Mouse (Mus musculus) adrenal gland, postnatal 14 days (tissue): ENCODE measurements at regions not wholly inside any gene's neighbourhood (a gene's known extent, or its start where the extent isn't known, plus 50 kb on each side); places are given as distances from the start of the nearest gene placed in this dataset.

ENCODE experiments used
- DNase-seq: peaks from one replicate; pipeline ENCODE4 v3.0.0; 2021; ENCODE audit warnings: mixed read lengths

- DNase-seq = no peak
Observed at GRCm38 (mm10) chr13:39351606-39352005, 390.9 kb upstream of the Slc35b3 start.

GRCm38 (mm10) chr13:39350668-39351067 lies 390.0 kb upstream of the Slc35b3 start:
- DNase-seq = no peak

- no peak for DNase-seq
Observed at GRCm38 (mm10) chr13:39347761-39348160, 387.1 kb upstream of the Slc35b3 start.

- DNase-seq = no peak
Observed at GRCm38 (mm10) chr13:39334874-39335273, 374.2 kb upstream of the Slc35b3 start.

- no peak for DNase-seq
Observed at GRCm38 (mm10) chr13:39329794-39330193, 369.1 kb upstream of the Slc35b3 start.

- DNase-seq = no peak
Observed at GRCm38 (mm10) chr13:39326176-39326575, 365.5 kb upstream of the Slc35b3 start.

- DNase-seq = no peak
Observed at GRCm38 (mm10) chr13:39321111-39321510, 360.4 kb upstream of the Slc35b3 start.

GRCm38 (mm10) chr13:39309758-39310157 lies 349.1 kb upstream of the Slc35b3 start:
- DNase-seq = no peak

GRCm38 (mm10) chr13:39307845-39308244 lies 347.2 kb upstream of the Slc35b3 start:
- DNase-seq = peak; percentile 5

GRCm38 (mm10) chr13:39306851-39307250 lies 346.2 kb upstream of the Slc35b3 start:
- DNase-seq = no peak

GRCm38 (mm10) chr13:39297129-39297528 lies 336.5 kb upstream of the Slc35b3 start:
- DNase-seq = peak; percentile 6

- no peak for DNase-seq
Observed at GRCm38 (mm10) chr13:39290216-39290960, 329.7 kb upstream of the Slc35b3 start.

GRCm38 (mm10) chr13:39282272-39282671 lies 321.6 kb upstream of the Slc35b3 start:
- no peak for DNase-seq

- DNase-seq = no peak
Observed at GRCm38 (mm10) chr13:39278101-39278500, 317.4 kb upstream of the Slc35b3 start.

GRCm38 (mm10) chr13:39266024-39266423 lies 305.3 kb upstream of the Slc35b3 start:
- no peak for DNase-seq

GRCm38 (mm10) chr13:39256708-39257107 lies 296.0 kb upstream of the Slc35b3 start:
- DNase-seq = no peak

GRCm38 (mm10) chr13:39255338-39255737 lies 294.7 kb upstream of the Slc35b3 start:
- no peak for DNase-seq

GRCm38 (mm10) chr13:39252591-39252990 lies 291.9 kb upstream of the Slc35b3 start:
- DNase-seq = peak; percentile 20

- no peak for DNase-seq
Observed at GRCm38 (mm10) chr13:39250096-39250495, 289.4 kb upstream of the Slc35b3 start.

- DNase-seq = no peak
Observed at GRCm38 (mm10) chr13:39226829-39227228, 266.2 kb upstream of the Slc35b3 start.

GRCm38 (mm10) chr13:39225651-39226050 lies 265.0 kb upstream of the Slc35b3 start:
- DNase-seq = no peak

GRCm38 (mm10) chr13:39211076-39211475 lies 250.4 kb upstream of the Slc35b3 start:
- DNase-seq = no peak

- no peak for DNase-seq
Observed at GRCm38 (mm10) chr13:39183715-39184179, 223.1 kb upstream of the Slc35b3 start.

- no peak for DNase-seq
Observed at GRCm38 (mm10) chr13:39161980-39162379, 201.3 kb upstream of the Slc35b3 start.
